Comparison of ENCODE assay signal across 8 mouse cellular contexts in genomic region chr10:9549913-9550709, GRCm38 (mm10).
DNase-seq lines count a peak whose midpoint lies in the region; ATAC-seq and TF ChIP-seq lines count a peak whose summit lies in the region.

No protein-coding gene starts in this region.

- 72% methylated on average over 10 of the region's 10 CpGs for WGBS in forebrain, postnatal 0 days
- WGBS in forebrain, embryonic 12.5 days = 80% methylated on average over 10 of the region's 10 CpGs
- 27% methylated on average over 10 of the region's 10 CpGs for WGBS in embryonic facial prominence, embryonic 15.5 days

- no peaks in the 10 kb centered on the region for H3K4me1 ChIP-seq in forebrain, postnatal 0 days (ENCODE audit: insufficient read depth)
- peaks cover 15% of the 10 kb centered on the region for H3K4me1 ChIP-seq in forebrain, embryonic 12.5 days
- peaks cover 14% of the 10 kb centered on the region; the same call in 1 of the 2 replicates for H3K4me1 ChIP-seq in embryonic facial prominence, embryonic 15.5 days

- TF ChIP-seq CTCF in forebrain, postnatal 0 days (IDR thresholded peaks at IDR 0.05; ENCODE audit: low read depth) = no peak
- TF ChIP-seq CTCF in gastrocnemius, adult 2 months (IDR thresholded peaks at IDR 0.05) = no peak

- H3K27me3 ChIP-seq in forebrain, postnatal 0 days (ENCODE audit: insufficient read depth, low read length) = no peaks in the 10 kb centered on the region
- H3K27me3 ChIP-seq in forebrain, embryonic 12.5 days = no peaks in the 10 kb centered on the region
- H3K27me3 ChIP-seq in embryonic facial prominence, embryonic 15.5 days = no peaks in the 10 kb centered on the region

- no peak overlapping the region for H3K4me3 ChIP-seq in forebrain, postnatal 0 days (ENCODE audit: low read depth, low read length)
- H3K4me3 ChIP-seq in forebrain, embryonic 12.5 days (replicated peaks) = no peak overlapping the region
- no peak overlapping the region for H3K4me3 ChIP-seq in embryonic facial prominence, embryonic 15.5 days (replicated peaks)
- H3K4me3 ChIP-seq in gastrocnemius, adult 2 months = no peak overlapping the region

- H3K9me3 ChIP-seq in forebrain, postnatal 0 days (ENCODE audit: low read length) = no peaks in the 10 kb centered on the region
- H3K9me3 ChIP-seq in forebrain, embryonic 12.5 days = no peaks in the 10 kb centered on the region
- no peaks in the 10 kb centered on the region for H3K9me3 ChIP-seq in embryonic facial prominence, embryonic 15.5 days (replicated peaks)

- no peak overlapping the region for H3K4me2 ChIP-seq in forebrain, postnatal 0 days (ENCODE audit: low read depth)
- H3K4me2 ChIP-seq in forebrain, embryonic 12.5 days = no peak overlapping the region
- H3K4me2 ChIP-seq in embryonic facial prominence, embryonic 15.5 days (replicated peaks) = peak overlapping the region; percentile 33

- ATAC-seq in forebrain, postnatal 0 days = peak; percentile 82
- no peak for ATAC-seq in forebrain, embryonic 12.5 days (ENCODE audit: low FRiP score)
- ATAC-seq in embryonic facial prominence, embryonic 15.5 days (ENCODE audit: insufficient number of reproducible peaks, low FRiP score, low TSS enrichment, low read depth) = peak; percentile 84

- intact Hi-C loops in gastrocnemius, adult 2 months (cut with DNase I) = no loop called here

- H3K9ac ChIP-seq in forebrain, postnatal 0 days = no peak overlapping the region
- H3K9ac ChIP-seq in forebrain, embryonic 12.5 days = no peak overlapping the region
- H3K9ac ChIP-seq in embryonic facial prominence, embryonic 15.5 days = no peak overlapping the region

- H3K27ac ChIP-seq in forebrain, postnatal 0 days (ENCODE audit: low read depth, low read length) = no peak overlapping the region
- no peak overlapping the region for H3K27ac ChIP-seq in forebrain, embryonic 12.5 days
- peak overlapping the region; percentile 82 for H3K27ac ChIP-seq in embryonic facial prominence, embryonic 15.5 days (replicated peaks)
- H3K27ac ChIP-seq in gastrocnemius, adult 2 months = no peak overlapping the region

- no peaks in the 10 kb centered on the region for H3K36me3 ChIP-seq in forebrain, postnatal 0 days (ENCODE audit: insufficient read depth)
- no peaks in the 10 kb centered on the region for H3K36me3 ChIP-seq in forebrain, embryonic 12.5 days (replicated peaks)
- H3K36me3 ChIP-seq in embryonic facial prominence, embryonic 15.5 days = no peaks in the 10 kb centered on the region

- DNase-seq in forebrain, postnatal 0 days = peak; percentile 33
- peak; percentile 6 for DNase-seq in layer of hippocampus, adult 9-11 months
- DNase-seq in layer of hippocampus, postnatal 36 days = no peak
- DNase-seq in lung, postnatal 36 days = peak; percentile 7
- no peak for DNase-seq in cerebellum, postnatal 4 days (ENCODE audit: low spot score in 2 of 2)
- no peak for DNase-seq in gastrocnemius, adult 2 months

Comparison
In these comparisons a context has a peak if more than half of its experiments do, and no peak if none do; other contexts are left out.
1. DNase-seq: peak in forebrain, postnatal 0 days (single experiment), layer of hippocampus, adult 9-11 months (single experiment) and lung, postnatal 36 days (single experiment); none in layer of hippocampus, postnatal 36 days (0 of 2), cerebellum, postnatal 4 days (0 of 2) and gastrocnemius, adult 2 months (single experiment).